In genomic region chr7:25063346-25063745, GRCm38 (mm10) we compare ENCODE assay signal across 26 mouse cellular contexts. TPM values are rescaled to one million over a fixed set of nuclear protein-coding genes. Genes with fewer than 3 reads are reported as not detected.
"Had no signal": no experiment of that assay in that cellular context is flagged by ENCODE, and none has a peak within 500 bp of the region (broad histone marks: within the 10 kb centered on the region; RNA-seq: fewer than 3 reads in every experiment).

No protein-coding gene starts in this region.

- H3K4me3 ChIP-seq: gastrocnemius, adult 2 months; heart, embryonic 10.5 days; heart, embryonic 13.5 days; heart, embryonic 15.5 days; hindbrain, embryonic 13.5 days; hindbrain, embryonic 15.5 days; kidney, embryonic 15.5 days; limb, embryonic 13.5 days; limb, embryonic 15.5 days; liver, embryonic 12.5 days had no signal

- DNase-seq: gastrocnemius, adult 2 months; gastrocnemius, postnatal 14 days; heart, adult 18-20 months; heart, postnatal 14 days; heart, postnatal 36 days; kidney, adult 11 months; kidney, adult 2 months; kidney, adult 9 months; kidney, postnatal 14 days; kidney, postnatal 36 days; layer of hippocampus, adult 9-11 months; layer of hippocampus, postnatal 36 days; left cerebral cortex, postnatal 4 days had no signal

- H3K4me2 ChIP-seq: heart, embryonic 13.5 days; heart, embryonic 15.5 days; hindbrain, embryonic 13.5 days; hindbrain, embryonic 15.5 days; kidney, embryonic 15.5 days; limb, embryonic 13.5 days; limb, embryonic 15.5 days; liver, embryonic 12.5 days had no signal

- H3K9me3 ChIP-seq: heart, embryonic 10.5 days; heart, embryonic 13.5 days; heart, embryonic 15.5 days; hindbrain, embryonic 13.5 days; hindbrain, embryonic 15.5 days; kidney, embryonic 15.5 days; limb, embryonic 13.5 days; limb, embryonic 15.5 days; liver, embryonic 12.5 days had no signal

- H3K9ac ChIP-seq: heart, embryonic 13.5 days; heart, embryonic 15.5 days; hindbrain, embryonic 13.5 days; hindbrain, embryonic 15.5 days; kidney, embryonic 15.5 days; limb, embryonic 13.5 days; limb, embryonic 15.5 days; liver, embryonic 12.5 days; liver, embryonic 14.5 days had no signal

- H3K4me1 ChIP-seq: heart, embryonic 13.5 days; heart, embryonic 15.5 days; kidney, embryonic 15.5 days; limb, embryonic 13.5 days; liver, embryonic 12.5 days had no signal

- H3K27ac ChIP-seq: gastrocnemius, adult 2 months; heart, embryonic 10.5 days; heart, embryonic 13.5 days; heart, embryonic 15.5 days; hindbrain, embryonic 13.5 days; hindbrain, embryonic 15.5 days; hindbrain, postnatal 0 days; kidney, embryonic 15.5 days; kidney, postnatal 0 days; limb, embryonic 13.5 days; limb, embryonic 15.5 days; liver, embryonic 12.5 days; liver, embryonic 14.5 days had no signal

- ATAC-seq: hindbrain, postnatal 0 days; intestine, embryonic 16.5 days; liver, embryonic 12.5 days had no signal

- H3K27me3 ChIP-seq: heart, embryonic 13.5 days; heart, embryonic 15.5 days; hindbrain, embryonic 13.5 days; hindbrain, embryonic 15.5 days; kidney, embryonic 15.5 days; limb, embryonic 13.5 days; limb, embryonic 15.5 days; liver, embryonic 12.5 days had no signal

RNA-seq across cellular contexts. Expression of gene Atp1a3, which starts 57.6 kb away (rescaled TPM):
- total RNA-seq: gastrocnemius, adult 2 months had no signal
